Mouse (Mus musculus) forebrain, postnatal 0 days (tissue): ENCODE results near the gene Bsn. TPM values are rescaled to one million over a fixed set of nuclear protein-coding genes. Genes with fewer than 3 reads are reported as not detected.

Experiments
- ATAC-seq: fragments of 200-750 bp; cut with Nextera tagmentation; 2 replicates; pipeline ENCODE4 v1.8.0; 2017; ENCODE audit warnings: mild to moderate bottlenecking, moderate library complexity
- DNase-seq: peaks from one replicate; pipeline ENCODE4 v3.0.0-alpha.2; 2015
- H3K27ac ChIP-seq: fragments of 300-500 bp; sonication (generic); 2 replicates; pipeline ENCODE4 v1.5.1; 2014; ENCODE audit warnings: low read depth, mild to moderate bottlenecking, antibody characterized with exemption, low read length, moderate library complexity, mixed read lengths
- H3K27me3 ChIP-seq: fragments of 300-500 bp; sonication (generic); 2 replicates; pipeline ENCODE4 v1.6.1; 2014; ENCODE audit warnings: mild to moderate bottlenecking, low read length, mixed read lengths; ENCODE audit not compliant: insufficient read depth
- H3K36me3 ChIP-seq: fragments of 300-500 bp; sonication (generic); 2 replicates; pipeline ENCODE4 v1.6.1; 2014; ENCODE audit warnings: mild to moderate bottlenecking, moderate library complexity; ENCODE audit not compliant: insufficient read depth
- H3K4me1 ChIP-seq: fragments of 300-500 bp; sonication (generic); 2 replicates; pipeline ENCODE4 v1.6.1; 2014; ENCODE audit warnings: antibody characterized with exemption; ENCODE audit not compliant: insufficient read depth
- H3K4me2 ChIP-seq: fragments of 300-500 bp; sonication (generic); 2 replicates; pipeline ENCODE4 v1.6.1; 2014; ENCODE audit warnings: low read depth, mild to moderate bottlenecking, moderate library complexity
- H3K4me3 ChIP-seq: fragments of 300-500 bp; sonication (generic); 2 replicates; pipeline ENCODE4 v1.5.1; 2014; ENCODE audit warnings: low read depth, low read length, mixed read lengths
- H3K9ac ChIP-seq: fragments of 300-500 bp; sonication (generic); 2 replicates; pipeline ENCODE4 v1.6.1; 2014; ENCODE audit warnings: mild to moderate bottlenecking
- H3K9me3 ChIP-seq: fragments of 300-500 bp; sonication (generic); 2 replicates; pipeline ENCODE4 v1.6.1; 2016; ENCODE audit warnings: low read length
- CTCF ChIP-seq: sonication (generic); IDR thresholded peaks from 2 replicates; pipeline ENCODE4 v1.5.1; 2016; ENCODE audit warnings: antibody characterized with exemption, control low read depth, low read depth
- WGBS: fragments of 180-500 bp; shearing (Covaris S2); extraction: QIAGEN DNeasy Blood & Tissue Kit; methylation state at CpG from one replicate; pipeline ENCODE4 v1.1.7; 2014; 5-methylcytosine and 5-hydroxymethylcytosine counted together
- polyA plus RNA-seq: library from polyadenylated mRNA; unstranded; fragments of >200 nt; fragmentation: Nextera tagmentation; extraction: Ambion mirVana; gene quantifications from 2 replicates; pipeline ENCODE4 v1.2.1, GENCODE M21; 2015
- total RNA-seq: library from RNA; depleted of rRNA; stranded (reverse); fragments of >200 nt; gene quantifications from 2 replicates; pipeline ENCODE4 v1.2.3, GENCODE M21; 2014

Bsn gene
- total and polyA plus RNA-seq, 2 experiments from 2014 or later = 5.5 to 34.1 TPM

- H3K4me2 ChIP-seq = no peak overlapping the region
- no peak overlapping the region for H3K4me3 ChIP-seq
- H3K36me3 ChIP-seq = peaks cover 82% of the 10 kb centered on the region
- no peaks in the 10 kb centered on the region for H3K9me3 ChIP-seq
- H3K27me3 ChIP-seq = no peaks in the 10 kb centered on the region
- H3K9ac ChIP-seq = no peak overlapping the region
- 84% methylated on average over 1 of the region's 1 CpGs for WGBS
- H3K27ac ChIP-seq = no peak overlapping the region
- TF ChIP-seq CTCF = no peak
- no peaks in the 10 kb centered on the region for H3K4me1 ChIP-seq
- DNase-seq (no peak), ATAC-seq (no peak)
Observed at GRCm38 (mm10) chr9:108055061-108055460, 135.1 kb downstream of the Bsn start.

GRCm38 (mm10) chr9:108054331-108055040, 135.7 kb downstream of the Bsn start:
- no peak for TF ChIP-seq CTCF
- Histone ChIP-seq H3K9me3 (no peaks in the 10 kb centered on the region), H3K9ac (no peak overlapping the region), H3K27me3 (no peaks in the 10 kb centered on the region), H3K4me3 (no peak overlapping the region), H3K4me1 (no peaks in the 10 kb centered on the region), H3K36me3 (peaks cover 76% of the 10 kb centered on the region), H3K27ac (no peak overlapping the region), H3K4me2 (no peak overlapping the region)
- ATAC-seq = no peak
- DNase-seq = no peak
- 89% methylated on average over 22 of the region's 22 CpGs for WGBS

GRCm38 (mm10) chr9:108053665-108054225, 136.4 kb downstream of the Bsn start:
- H3K36me3 ChIP-seq = peaks cover 68% of the 10 kb centered on the region
- no peak for ATAC-seq

GRCm38 (mm10) chr9:108052885-108053664, 137.1 kb downstream of the Bsn start, which contains the start of gene Amigo3:
Amigo3 (plus strand) TSS chr9:108053159.
- Histone ChIP-seq H3K4me2 (peak within 1 kb of the TSS; percentile 27; the same call in 1 of the 2 replicates), H3K9ac (no peak within 1 kb of the TSS), H3K36me3 (peaks cover 62% of the 10 kb centered on the region), H3K27me3 (no peaks in the 10 kb centered on the region), H3K4me1 (no peaks in the 10 kb centered on the region), H3K9me3 (no peaks in the 10 kb centered on the region), H3K27ac (no peak within 1 kb of the TSS), H3K4me3 (no peak within 1 kb of the TSS)
- DNase-seq (peak; percentile 96), ATAC-seq (peak; percentile 47)
- WGBS = 58% methylated on average over 20 of the region's 20 CpGs
- TF ChIP-seq CTCF = peak; percentile 94

More at GRCm38 (mm10) chr9:108053665-108054225, 136.4 kb downstream of the Bsn start:
- 93% methylated on average over 15 of the region's 15 CpGs for WGBS
- H3K27me3 ChIP-seq = no peaks in the 10 kb centered on the region
- DNase-seq = no peak
- no peak overlapping the region for H3K27ac ChIP-seq
- H3K9me3 ChIP-seq = no peaks in the 10 kb centered on the region
- no peak overlapping the region for H3K4me3 ChIP-seq
- H3K9ac ChIP-seq = no peak overlapping the region
- H3K4me2 ChIP-seq = no peak overlapping the region
- no peak for TF ChIP-seq CTCF
- no peaks in the 10 kb centered on the region for H3K4me1 ChIP-seq

- no peaks in the 10 kb centered on the region for H3K9me3 ChIP-seq
- no peaks in the 10 kb centered on the region for H3K4me1 ChIP-seq
- no peak overlapping the region for H3K4me3 ChIP-seq
- H3K4me2 ChIP-seq = no peak overlapping the region
- ATAC-seq = no peak
- H3K9ac ChIP-seq = no peak overlapping the region
- H3K36me3 ChIP-seq = peaks cover 57% of the 10 kb centered on the region
- 79% methylated on average over 7 of the region's 7 CpGs for WGBS
- TF ChIP-seq CTCF = no peak
- no peak for DNase-seq
- H3K27ac ChIP-seq = no peak overlapping the region
- no peaks in the 10 kb centered on the region for H3K27me3 ChIP-seq
Observed at GRCm38 (mm10) chr9:108052411-108052810, 137.8 kb downstream of the Bsn start.

GRCm38 (mm10) chr9:108051931-108052220, 138.3 kb downstream of the Bsn start:
- no peak for ATAC-seq
- no peaks in the 10 kb centered on the region for H3K9me3 ChIP-seq
- DNase-seq = no peak
- no peaks in the 10 kb centered on the region for H3K27me3 ChIP-seq
- H3K27ac ChIP-seq = no peak overlapping the region
- WGBS = 81% methylated on average over 4 of the region's 4 CpGs
- no peak overlapping the region for H3K9ac ChIP-seq
- no peak overlapping the region for H3K4me3 ChIP-seq
- no peak overlapping the region for H3K4me2 ChIP-seq
- no peaks in the 10 kb centered on the region for H3K4me1 ChIP-seq
- peaks cover 57% of the 10 kb centered on the region for H3K36me3 ChIP-seq
- no peak for TF ChIP-seq CTCF
